Mouse (Mus musculus) embryonic facial prominence, embryonic 13.5 days (tissue): ENCODE data around the gene Aup1. TPM values are rescaled to one million over a fixed set of nuclear protein-coding genes. Genes with fewer than 3 reads are reported as not detected.

Experiments used
- ATAC-seq: fragments of 200-750 bp; cut with Nextera tagmentation; 2 replicates; pipeline ENCODE4 v1.8.0; 2017; ENCODE audit warnings: low read depth; ENCODE audit not compliant: insufficient number of reproducible peaks, insufficient read depth, low FRiP score, low TSS enrichment
- H3K27ac ChIP-seq: fragments of 300-500 bp; sonication (generic); 2 replicates; pipeline ENCODE4 v1.5.1; 2015; ENCODE audit warnings: moderate library complexity, mild to moderate bottlenecking, inconsistent platforms
- H3K27me3 ChIP-seq: fragments of 300-500 bp; sonication (generic); 2 replicates; pipeline ENCODE4 v1.6.1; 2015; ENCODE audit warnings: mild to moderate bottlenecking, inconsistent platforms
- H3K36me3 ChIP-seq: fragments of 300-500 bp; sonication (generic); 2 replicates; pipeline ENCODE4 v1.6.1; 2015; ENCODE audit warnings: mild to moderate bottlenecking, inconsistent platforms
- H3K4me1 ChIP-seq: fragments of 300-500 bp; sonication (generic); 2 replicates; pipeline ENCODE4 v1.6.1; 2015; ENCODE audit warnings: inconsistent platforms
- H3K4me2 ChIP-seq: fragments of 300-500 bp; sonication (generic); 2 replicates; pipeline ENCODE4 v1.6.1; 2015; ENCODE audit warnings: moderate library complexity, mild to moderate bottlenecking, inconsistent platforms
- H3K4me3 ChIP-seq: fragments of 300-500 bp; sonication (generic); 2 replicates; pipeline ENCODE4 v1.5.1; 2015; ENCODE audit warnings: mild to moderate bottlenecking, inconsistent platforms
- H3K9ac ChIP-seq: fragments of 300-500 bp; sonication (generic); 2 replicates; pipeline ENCODE4 v1.6.1; 2015; ENCODE audit warnings: mild to moderate bottlenecking, inconsistent platforms
- H3K9me3 ChIP-seq: fragments of 300-500 bp; sonication (generic); 2 replicates; pipeline ENCODE4 v1.6.1; 2016; ENCODE audit warnings: inconsistent platforms
- WGBS: fragments of 180-500 bp; shearing (Covaris S2); methylation state at CpG from one replicate; pipeline ENCODE4 v1.1.7; 2015; ENCODE audit warnings: mixed read lengths; 5-methylcytosine and 5-hydroxymethylcytosine counted together
- polyA plus RNA-seq: library from polyadenylated mRNA; unstranded; fragments of >200 nt; fragmentation: Nextera tagmentation; extraction: Ambion mirVana; gene quantifications from 2 replicates; pipeline ENCODE4 v1.2.1, GENCODE M21; 2015

Gene Aup1
- polyA plus RNA-seq, 1 experiment from 2014 or later, result 177 TPM

- 0 out of 2 replicates have a peak overlapping the region, but pooled peaks have one; percentile 27 for H3K9ac ChIP-seq
- WGBS, result 1% methylated on average over 58 of the region's 58 CpGs
- H3K4me1 ChIP-seq, result peaks cover 35% of the 10 kb centered on the region
- no peak overlapping the region for H3K27ac ChIP-seq
- peaks cover 99% of the 10 kb centered on the region for H3K27me3 ChIP-seq
- no peak for ATAC-seq
- H3K4me3 ChIP-seq, result peak overlapping the region; percentile 33
- H3K9me3 ChIP-seq, result no peaks in the 10 kb centered on the region
- peak overlapping the region; percentile 54 for H3K4me2 ChIP-seq
- no peaks in the 10 kb centered on the region for H3K36me3 ChIP-seq
Measured at GRCm38 (mm10) chr6:83070311-83071219, 16.2 kb downstream of the Aup1 start.

DNA sequence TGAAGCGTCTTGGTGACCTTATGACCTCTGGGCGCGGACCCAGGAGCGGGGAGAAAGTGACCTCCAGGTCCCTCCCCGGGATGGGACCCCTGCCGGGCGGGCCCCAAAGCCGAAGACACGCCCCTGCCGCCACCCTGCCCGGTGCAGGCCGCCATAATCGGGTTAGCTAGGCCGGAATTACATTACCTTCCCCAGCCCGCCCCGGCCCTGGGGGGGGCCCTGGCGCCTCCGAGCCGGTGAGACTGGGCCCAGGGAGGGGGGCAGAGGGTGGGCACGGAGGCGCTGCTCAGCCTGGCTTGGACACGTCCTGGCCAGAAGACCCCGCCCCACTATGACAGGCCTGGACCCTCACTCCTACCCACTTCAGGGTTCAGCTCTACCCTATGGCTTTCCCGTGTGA, 16.9 kb downstream of the Aup1 start:
- under 1% methylated on average over 24 of the region's 24 CpGs for WGBS
- H3K27ac ChIP-seq, result no peak overlapping the region
- ATAC-seq, result 0 out of 2 replicates have a peak, but pooled peaks have one; percentile 29
- H3K36me3 ChIP-seq, result no peaks in the 10 kb centered on the region
- H3K4me3 ChIP-seq, result peak overlapping the region; percentile 33
- H3K9me3 ChIP-seq, result no peaks in the 10 kb centered on the region
- H3K4me2 ChIP-seq, result peak overlapping the region; percentile 54
- H3K4me1 ChIP-seq, result peaks cover 35% of the 10 kb centered on the region
- no peak overlapping the region for H3K9ac ChIP-seq
- H3K27me3 ChIP-seq, result peaks cover 97% of the 10 kb centered on the region

DNA sequence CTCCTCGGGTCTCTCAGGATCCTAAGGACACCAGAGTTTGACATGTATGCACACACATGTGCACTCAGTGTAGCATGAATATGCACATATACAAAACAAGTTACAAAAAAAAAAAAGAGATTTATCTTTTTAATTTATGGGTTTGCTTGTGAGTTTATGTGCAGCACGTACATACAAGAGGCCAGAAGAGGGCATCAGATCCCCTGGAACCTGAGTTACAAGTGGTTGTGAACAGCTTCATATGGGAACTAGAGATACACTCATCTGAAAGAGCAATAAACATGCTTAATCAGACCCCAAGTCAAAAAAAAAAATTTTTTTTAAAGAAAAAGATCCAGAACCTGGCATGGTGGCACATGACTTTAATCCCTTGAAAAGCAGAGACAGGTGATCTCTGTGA, 20.7 kb downstream of the Aup1 start:
- Histone ChIP-seq H3K36me3 (peaks cover 5% of the 10 kb centered on the region), H3K4me3 (no peak overlapping the region), H3K9ac (no peak overlapping the region), H3K9me3 (no peaks in the 10 kb centered on the region), H3K27ac (no peak overlapping the region), H3K27me3 (peaks cover 64% of the 10 kb centered on the region), H3K4me1 (peaks cover 35% of the 10 kb centered on the region), H3K4me2 (no peak overlapping the region)
- ATAC-seq, result no peak
- 22% methylated on average over 2 of the region's 2 CpGs for WGBS

DNA sequence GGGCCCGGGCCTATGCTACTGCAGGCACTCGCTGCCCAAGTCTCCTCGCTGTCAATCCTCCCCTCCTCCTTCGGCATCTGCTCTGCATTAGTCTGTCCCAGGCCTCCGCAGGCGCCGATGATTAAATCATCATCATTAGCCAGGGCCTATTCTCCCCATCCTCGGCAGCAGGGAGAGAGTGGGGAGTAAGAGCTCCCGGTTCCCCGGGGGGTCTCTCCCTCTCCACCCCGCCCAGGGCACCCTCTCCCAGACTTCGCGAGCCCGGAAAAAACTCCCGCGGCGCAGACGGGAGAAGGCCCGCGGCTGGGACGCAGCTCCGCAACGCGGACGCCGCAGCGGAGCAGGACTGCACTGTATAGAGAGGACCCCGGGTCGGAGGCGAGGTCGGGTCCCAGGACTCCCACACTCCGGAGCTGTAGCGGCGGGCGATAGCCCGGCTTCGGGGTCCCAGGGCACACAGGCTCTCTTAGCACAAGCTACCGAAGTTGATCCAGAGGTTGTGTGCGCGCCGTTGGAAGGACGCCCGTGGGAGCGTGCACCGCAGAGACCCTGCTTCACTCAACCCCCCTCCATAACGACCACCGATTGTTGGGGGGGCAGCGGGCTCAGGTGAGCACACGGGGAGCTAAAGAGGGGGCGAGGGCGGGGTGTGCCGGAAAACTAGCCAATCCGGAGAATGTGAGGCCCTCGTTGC, 23.5 kb downstream of the Aup1 start, which contains the start of gene Pcgf1:
Gene Pcgf1, plus strand, starts transcription at position 240 of the 694 bp plus-strand sequence.
- peak; percentile 78 for ATAC-seq
- H3K36me3 ChIP-seq, result peaks cover 31% of the 10 kb centered on the region
- no peaks in the 10 kb centered on the region for H3K9me3 ChIP-seq
- peak within 1 kb of the TSS; percentile 88 for H3K27ac ChIP-seq
- peaks cover 20% of the 10 kb centered on the region for H3K4me1 ChIP-seq
- under 1% methylated on average over 54 of the region's 54 CpGs for WGBS
- peak within 1 kb of the TSS; percentile 85 for H3K9ac ChIP-seq
- H3K4me2 ChIP-seq, result peak within 1 kb of the TSS; percentile 93
- peak within 1 kb of the TSS; percentile 81 for H3K4me3 ChIP-seq
- H3K27me3 ChIP-seq, result peaks cover 46% of the 10 kb centered on the region

GRCm38 (mm10) chr6:83078324-83078858, 24.1 kb downstream of the Aup1 start:
- 0% methylated on average over 46 of the region's 46 CpGs for WGBS
- no peaks in the 10 kb centered on the region for H3K9me3 ChIP-seq
- H3K27me3 ChIP-seq, result peaks cover 47% of the 10 kb centered on the region
- peaks cover 31% of the 10 kb centered on the region for H3K36me3 ChIP-seq
- H3K4me1 ChIP-seq, result peaks cover 20% of the 10 kb centered on the region
- H3K4me2 ChIP-seq, result peak overlapping the region; percentile 93
- peak overlapping the region; percentile 88 for H3K27ac ChIP-seq
- H3K4me3 ChIP-seq, result peak overlapping the region; percentile 81
- peak; percentile 90 for ATAC-seq
- peak overlapping the region; percentile 85 for H3K9ac ChIP-seq

DNA sequence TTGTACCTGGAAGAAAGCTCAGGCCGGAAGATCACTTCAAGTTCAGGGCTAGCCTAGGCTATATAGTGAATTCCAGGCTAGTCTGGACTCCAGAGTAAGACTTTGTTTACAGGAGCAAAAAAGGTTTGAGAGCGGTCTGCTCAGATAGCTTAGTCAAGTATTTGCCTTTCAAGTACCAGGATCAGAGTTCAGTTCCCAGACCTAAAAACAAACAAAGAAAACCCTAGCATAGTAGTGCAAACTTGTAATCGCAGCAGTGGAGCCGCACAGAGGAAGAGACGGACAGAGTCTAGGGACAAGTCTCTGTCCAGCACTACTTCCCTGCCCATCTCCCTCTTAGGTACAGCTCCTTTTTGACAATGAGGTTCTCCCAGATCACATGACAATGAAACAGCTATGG, 25.9 kb downstream of the Aup1 start:
- WGBS, result 95% methylated on average over 5 of the region's 5 CpGs
- H3K9ac ChIP-seq, result no peak overlapping the region
- no peak overlapping the region for H3K4me2 ChIP-seq
- peaks cover 47% of the 10 kb centered on the region for H3K27me3 ChIP-seq
- H3K4me1 ChIP-seq, result peaks cover 31% of the 10 kb centered on the region
- no peak overlapping the region for H3K4me3 ChIP-seq
- H3K36me3 ChIP-seq, result peaks cover 31% of the 10 kb centered on the region
- H3K27ac ChIP-seq, result no peak overlapping the region
- H3K9me3 ChIP-seq, result no peaks in the 10 kb centered on the region
- ATAC-seq, result no peak

- Histone ChIP-seq H3K4me1 (peaks cover 43% of the 10 kb centered on the region), H3K27ac (no peak overlapping the region), H3K9ac (peak overlapping the region; percentile 36; the same call in 1 of the 2 replicates), H3K9me3 (no peaks in the 10 kb centered on the region), H3K27me3 (peaks cover 67% of the 10 kb centered on the region), H3K4me2 (no peak overlapping the region), H3K36me3 (peaks cover 31% of the 10 kb centered on the region), H3K4me3 (no peak overlapping the region)
- no peak for ATAC-seq
- WGBS, result 16% methylated on average over 5 of the region's 5 CpGs
Measured at GRCm38 (mm10) chr6:83083497-83083896, 29.2 kb downstream of the Aup1 start.

GRCm38 (mm10) chr6:83084477-83084876, 30.2 kb downstream of the Aup1 start:
- WGBS, result 7% methylated on average over 6 of the region's 6 CpGs
- Histone ChIP-seq H3K27me3 (peaks cover 76% of the 10 kb centered on the region), H3K9ac (no peak overlapping the region), H3K27ac (no peak overlapping the region), H3K36me3 (peaks cover 31% of the 10 kb centered on the region), H3K4me3 (no peak overlapping the region), H3K4me2 (no peak overlapping the region), H3K9me3 (no peaks in the 10 kb centered on the region), H3K4me1 (peaks cover 35% of the 10 kb centered on the region)
- no peak for ATAC-seq

GRCm38 (mm10) chr6:83086121-83087035, 32.1 kb downstream of the Aup1 start, which contains the start of gene Lbx2:
Lbx2 (plus strand) TSS chr6:83086367.
- peak within 1 kb of the TSS; percentile 55 for H3K4me2 ChIP-seq
- ATAC-seq, result no peak
- peak within 1 kb of the TSS; percentile 59 for H3K9ac ChIP-seq
- H3K9me3 ChIP-seq, result no peaks in the 10 kb centered on the region
- 4% methylated on average over 39 of the region's 42 CpGs for WGBS
- H3K36me3 ChIP-seq, result peaks cover 12% of the 10 kb centered on the region
- H3K27me3 ChIP-seq, result peaks cover 94% of the 10 kb centered on the region
- H3K4me3 ChIP-seq, result peak within 1 kb of the TSS; percentile 34
- peaks cover 30% of the 10 kb centered on the region for H3K4me1 ChIP-seq
- no peak within 1 kb of the TSS for H3K27ac ChIP-seq

- Histone ChIP-seq H3K4me2 (peak overlapping the region; percentile 55), H3K27me3 (peaks cover 96% of the 10 kb centered on the region), H3K4me3 (peak overlapping the region; percentile 27), H3K9me3 (no peaks in the 10 kb centered on the region), H3K4me1 (peaks cover 30% of the 10 kb centered on the region), H3K9ac (no peak overlapping the region), H3K27ac (no peak overlapping the region), H3K36me3 (peaks cover 2% of the 10 kb centered on the region; the same call in 1 of the 2 replicates)
- ATAC-seq, result no peak
- WGBS, result 2% methylated on average over 47 of the region's 47 CpGs
Measured at GRCm38 (mm10) chr6:83087205-83087925, 33.0 kb downstream of the Aup1 start.
